Mouse (Mus musculus) forebrain, embryonic 14.5 days (tissue): ENCODE results near the gene Hat1. TPM values are rescaled to one million over a fixed set of nuclear protein-coding genes. Genes with fewer than 3 reads are reported as not detected.

ENCODE experiments used
- ATAC-seq: fragments of 200-750 bp; cut with Nextera tagmentation; 2 replicates; pipeline ENCODE4 v1.8.0; 2017; ENCODE audit warnings: mild to moderate bottlenecking, moderate library complexity
- DNase-seq: peaks from one replicate; pipeline ENCODE4 v3.0.0-alpha.2; 2015; ENCODE audit warnings: low spot score
- H3K27ac ChIP-seq: fragments of 300-500 bp; sonication (generic); 2 replicates; pipeline ENCODE4 v1.5.1; 2014; ENCODE audit warnings: low read depth, mild to moderate bottlenecking, control low read depth, low read length, moderate library complexity
- H3K27me3 ChIP-seq: fragments of 300-500 bp; sonication (generic); replicated peaks from 2 replicates; pipeline ENCODE4 v1.6.1; 2014; ENCODE audit warnings: low read length, control low read depth, mixed read lengths; ENCODE audit not compliant: control insufficient read depth, insufficient read depth
- H3K36me3 ChIP-seq: fragments of 300-500 bp; sonication (generic); 2 replicates; pipeline ENCODE4 v1.6.1; 2014; ENCODE audit warnings: low read length, control low read depth; ENCODE audit not compliant: control insufficient read depth, insufficient read depth
- H3K4me1 ChIP-seq: fragments of 300-500 bp; sonication (generic); 2 replicates; pipeline ENCODE4 v1.6.1; 2014; ENCODE audit warnings: antibody characterized with exemption, low read length, control low read depth; ENCODE audit not compliant: control insufficient read depth, insufficient read depth
- H3K4me2 ChIP-seq: fragments of 300-500 bp; sonication (generic); 2 replicates; pipeline ENCODE4 v1.6.1; 2014; ENCODE audit warnings: mild to moderate bottlenecking, control low read depth, low read length
- H3K4me3 ChIP-seq: fragments of 300-500 bp; sonication (generic); 2 replicates; pipeline ENCODE4 v1.5.1; 2014; ENCODE audit warnings: low read depth, low read length, control low read depth
- H3K9ac ChIP-seq: fragments of 300-500 bp; sonication (generic); 2 replicates; pipeline ENCODE4 v1.6.1; 2014; ENCODE audit warnings: mild to moderate bottlenecking, low read length, control low read depth, moderate library complexity
- H3K9me3 ChIP-seq: fragments of 300-500 bp; sonication (generic); replicated peaks from 2 replicates; pipeline ENCODE4 v1.6.1; 2016; ENCODE audit warnings: low read length, control low read depth, mixed read lengths; ENCODE audit not compliant: control insufficient read depth
- WGBS: fragments of 180-500 bp; shearing (Covaris S2); extraction: QIAGEN DNeasy Blood & Tissue Kit; methylation state at CpG from one replicate; pipeline ENCODE4 v1.1.7; 2014; 5-methylcytosine and 5-hydroxymethylcytosine counted together
- polyA plus RNA-seq: library from polyadenylated mRNA; unstranded; fragments of >200 nt; fragmentation: Nextera tagmentation; extraction: Ambion mirVana; gene quantifications from 2 replicates; pipeline ENCODE4 v1.2.1, GENCODE M21; 2014

Gene Hat1
- polyA plus RNA-seq, 1 experiment from 2014 or later, result 96.6 TPM

GRCm38 (mm10) chr2:71405613-71406012, 16.9 kb downstream of the Hat1 start:
- Histone ChIP-seq H3K4me1 (no peaks in the 10 kb centered on the region), H3K36me3 (peaks cover 11% of the 10 kb centered on the region; the same call in 1 of the 2 replicates), H3K4me3 (no peak overlapping the region), H3K27ac (no peak overlapping the region), H3K9me3 (no peaks in the 10 kb centered on the region), H3K9ac (no peak overlapping the region), H3K27me3 (no peaks in the 10 kb centered on the region), H3K4me2 (no peak overlapping the region)
- no peak for ATAC-seq
- no peak for DNase-seq
- WGBS, result 91% methylated on average over 1 of the region's 1 CpGs

GRCm38 (mm10) chr2:71418760-71419280, 30.1 kb downstream of the Hat1 start:
- DNase-seq, result peak; percentile 80
- no peaks in the 10 kb centered on the region for H3K9me3 ChIP-seq
- no peak overlapping the region for H3K4me3 ChIP-seq
- 2% methylated on average over 3 of the region's 3 CpGs for WGBS
- H3K4me2 ChIP-seq, result no peak overlapping the region
- peak; percentile 52 for ATAC-seq
- H3K9ac ChIP-seq, result no peak overlapping the region
- no peak overlapping the region for H3K27ac ChIP-seq
- no peaks in the 10 kb centered on the region for H3K27me3 ChIP-seq
- peaks cover 4% of the 10 kb centered on the region; the same call in 1 of the 2 replicates for H3K4me1 ChIP-seq
- peaks cover 10% of the 10 kb centered on the region for H3K36me3 ChIP-seq

- H3K4me1 ChIP-seq, result peaks cover 4% of the 10 kb centered on the region; the same call in 1 of the 2 replicates
- peaks cover 8% of the 10 kb centered on the region for H3K36me3 ChIP-seq
- no peak overlapping the region for H3K4me3 ChIP-seq
- WGBS, result 13% methylated on average over 3 of the region's 3 CpGs
- H3K9ac ChIP-seq, result no peak overlapping the region
- no peaks in the 10 kb centered on the region for H3K27me3 ChIP-seq
- no peak overlapping the region for H3K27ac ChIP-seq
- H3K4me2 ChIP-seq, result no peak overlapping the region
- H3K9me3 ChIP-seq, result no peaks in the 10 kb centered on the region
- no peak for ATAC-seq
- DNase-seq, result peak; percentile 30
These were observed 30.6 kb downstream of the Hat1 start for GRCm38 (mm10) chr2:71419408-71419807.

GRCm38 (mm10) chr2:71420895-71421425, 32.2 kb downstream of the Hat1 start:
- Histone ChIP-seq H3K4me2 (no peak overlapping the region), H3K4me3 (no peak overlapping the region), H3K36me3 (peaks cover 8% of the 10 kb centered on the region), H3K27ac (no peak overlapping the region), H3K4me1 (peaks cover 4% of the 10 kb centered on the region; the same call in 1 of the 2 replicates), H3K9ac (no peak overlapping the region), H3K27me3 (no peaks in the 10 kb centered on the region), H3K9me3 (no peaks in the 10 kb centered on the region)
- 6% methylated on average over 9 of the region's 9 CpGs for WGBS
- peak; percentile 88 for DNase-seq
- ATAC-seq, result peak; percentile 86

GRCm38 (mm10) chr2:71424545-71424944, 35.8 kb downstream of the Hat1 start:
- H3K9ac ChIP-seq, result no peak overlapping the region
- no peaks in the 10 kb centered on the region for H3K9me3 ChIP-seq
- peaks cover 16% of the 10 kb centered on the region for H3K36me3 ChIP-seq
- H3K27me3 ChIP-seq, result no peaks in the 10 kb centered on the region
- H3K4me3 ChIP-seq, result no peak overlapping the region
- ATAC-seq (no peak; the same call in 1 of the 2 replicates), DNase-seq (peak; percentile 61)
- 51% methylated on average over 4 of the region's 4 CpGs for WGBS
- H3K4me1 ChIP-seq, result peaks cover 4% of the 10 kb centered on the region; the same call in 1 of the 2 replicates
- H3K27ac ChIP-seq, result no peak overlapping the region
- H3K4me2 ChIP-seq, result no peak overlapping the region

GRCm38 (mm10) chr2:71435440-71435839, 46.7 kb downstream of the Hat1 start:
- WGBS, result 97% methylated on average over 3 of the region's 4 CpGs

GRCm38 (mm10) chr2:71443376-71443775, 54.6 kb downstream of the Hat1 start:
- Histone ChIP-seq H3K27me3 (no peaks in the 10 kb centered on the region), H3K4me2 (no peak overlapping the region), H3K4me1 (peaks cover 6% of the 10 kb centered on the region; the same call in 1 of the 2 replicates), H3K36me3 (peaks cover 22% of the 10 kb centered on the region), H3K27ac (no peak overlapping the region), H3K9me3 (no peaks in the 10 kb centered on the region), H3K9ac (no peak overlapping the region), H3K4me3 (no peak overlapping the region)
- DNase-seq (no peak), ATAC-seq (no peak)
- 38% methylated on average over 2 of the region's 2 CpGs for WGBS

More at GRCm38 (mm10) chr2:71435440-71435839, 46.7 kb downstream of the Hat1 start:
- H3K4me1 ChIP-seq, result no peaks in the 10 kb centered on the region
- H3K4me2 ChIP-seq, result no peak overlapping the region
- no peak overlapping the region for H3K9ac ChIP-seq
- ATAC-seq, result no peak
- no peak overlapping the region for H3K27ac ChIP-seq
- H3K27me3 ChIP-seq, result no peaks in the 10 kb centered on the region
- H3K9me3 ChIP-seq, result no peaks in the 10 kb centered on the region
- no peak for DNase-seq
- H3K4me3 ChIP-seq, result no peak overlapping the region
- peaks cover 35% of the 10 kb centered on the region for H3K36me3 ChIP-seq

- ATAC-seq, result peak; percentile 83
- H3K9me3 ChIP-seq, result no peaks in the 10 kb centered on the region
- peak overlapping the region; percentile 79 for H3K27ac ChIP-seq
- 23% methylated on average over 17 of the region's 17 CpGs for WGBS
- peak overlapping the region; percentile 36; the same call in 1 of the 2 replicates for H3K4me2 ChIP-seq
- no peaks in the 10 kb centered on the region for H3K27me3 ChIP-seq
- H3K36me3 ChIP-seq, result peaks cover 10% of the 10 kb centered on the region
- peaks cover 6% of the 10 kb centered on the region; the same call in 1 of the 2 replicates for H3K4me1 ChIP-seq
- peak; percentile 72 for DNase-seq
- H3K4me3 ChIP-seq, result no peak overlapping the region
- peak overlapping the region; percentile 50; the same call in 1 of the 2 replicates for H3K9ac ChIP-seq
These were observed 56.9 kb downstream of the Hat1 start for GRCm38 (mm10) chr2:71445536-71446196.

- Histone ChIP-seq H3K27me3 (no peaks in the 10 kb centered on the region), H3K36me3 (no peaks in the 10 kb centered on the region), H3K4me2 (no peak overlapping the region), H3K9ac (no peak overlapping the region), H3K27ac (no peak overlapping the region), H3K4me3 (no peak overlapping the region), H3K4me1 (peaks cover 14% of the 10 kb centered on the region; the same call in 1 of the 2 replicates), H3K9me3 (no peaks in the 10 kb centered on the region)
- DNase-seq, result no peak
- 5% methylated on average over 2 of the region's 2 CpGs for WGBS
- ATAC-seq, result no peak
These were observed 60.8 kb downstream of the Hat1 start for GRCm38 (mm10) chr2:71449604-71450003.
